Mouse (Mus musculus) bone marrow, adult 2 months (tissue): ENCODE results near the gene Fcrla. TPM values are rescaled to one million over a fixed set of nuclear protein-coding genes. Genes with fewer than 3 reads are reported as not detected.

ENCODE experiments used
- H3K27ac ChIP-seq: fragments of 200-500 bp; 2 replicates; pipeline ENCODE4 v1.5.1; 2012; ENCODE audit warnings: low read depth, mild to moderate bottlenecking, control low read depth, inconsistent platforms, low read length; ENCODE audit not compliant: control insufficient read depth, poor library complexity, insufficient read depth
- H3K4me1 ChIP-seq: fragments of 200-500 bp; 2 replicates; pipeline ENCODE4 v1.6.1; 2011; ENCODE audit warnings: low read length; ENCODE audit not compliant: control insufficient read depth, insufficient read depth
- H3K4me3 ChIP-seq: fragments of 200-500 bp; replicated peaks from 2 replicates; pipeline ENCODE3; 2011; ENCODE audit warnings: mild to moderate bottlenecking, low read depth, low read length, control low read depth; ENCODE audit not compliant: control insufficient read depth
- CTCF ChIP-seq: fragments of 200-500 bp; IDR thresholded peaks from 2 replicates; pipeline ENCODE4 v1.5.1; 2011; ENCODE audit warnings: low read length, control low read depth; ENCODE audit not compliant: control insufficient read depth, insufficient read depth
- POLR2A ChIP-seq: fragments of 200-500 bp; IDR thresholded peaks from 2 replicates; pipeline ENCODE4 v1.6.1; 2011; ENCODE audit warnings: low read depth, mild to moderate bottlenecking, control low read depth, low read length, borderline replicate concordance; ENCODE audit not compliant: control insufficient read depth
- WGBS: fragments of 180-500 bp; shearing (Covaris S2); methylation state at CpG from one replicate; pipeline ENCODE4 v1.1.7; 2018; 5-methylcytosine and 5-hydroxymethylcytosine counted together
- polyA plus RNA-seq: library from polyadenylated mRNA; stranded (reverse); fragments of >200 nt; gene quantifications from 2 replicates; pipeline ENCODE4 v1.2.4, GENCODE M21; 2011; ENCODE audit warnings: low replicate concordance; ENCODE audit not compliant: missing spikeins, insufficient read depth, insufficient read length

The Fcrla gene
- polyA plus RNA-seq, 1 experiment: 44.1 TPM

- TF ChIP-seq CTCF: peak; percentile 81
- TF ChIP-seq POLR2A: no peak
- WGBS: 38% methylated on average over 10 of the region's 10 CpGs
- Histone ChIP-seq H3K4me1 (peaks cover 3% of the 10 kb centered on the region), H3K4me3 (no peak overlapping the region), H3K27ac (no peak overlapping the region)
Measured at GRCm38 (mm10) chr1:170901536-170902238, 25.7 kb downstream of the Fcrla start.

GRCm38 (mm10) chr1:170900799-170901467 lies 26.4 kb downstream of the Fcrla start:
- WGBS: 17% methylated on average over 10 of the region's 10 CpGs
- Histone ChIP-seq H3K4me3 (no peak overlapping the region), H3K27ac (no peak overlapping the region)

GRCm38 (mm10) chr1:170898413-170899075 lies 28.8 kb downstream of the Fcrla start:
- Histone ChIP-seq H3K4me3 (no peak overlapping the region), H3K4me1 (peaks cover 3% of the 10 kb centered on the region; the same call in 1 of the 2 replicates), H3K27ac (peak overlapping the region; percentile 33; the same call in 1 of the 2 replicates)
- 52% methylated on average over 16 of the region's 16 CpGs for WGBS
- no peak for TF ChIP-seq POLR2A
- no peak for TF ChIP-seq CTCF

More at GRCm38 (mm10) chr1:170900799-170901467, 26.4 kb downstream of the Fcrla start:
- H3K4me1 ChIP-seq: peaks cover 3% of the 10 kb centered on the region; the same call in 1 of the 2 replicates
- TF ChIP-seq POLR2A: no peak
- TF ChIP-seq CTCF: no peak

- H3K4me3 ChIP-seq: no peak overlapping the region
- WGBS: 15% methylated on average over 5 of the region's 5 CpGs
- H3K4me1 ChIP-seq: peaks cover 3% of the 10 kb centered on the region; the same call in 1 of the 2 replicates
- TF ChIP-seq CTCF (no peak), POLR2A (no peak)
- H3K27ac ChIP-seq: no peak overlapping the region
Measured at GRCm38 (mm10) chr1:170896651-170897281, 30.6 kb downstream of the Fcrla start.

- Histone ChIP-seq H3K27ac (no peak overlapping the region), H3K4me3 (no peak overlapping the region), H3K4me1 (peaks cover 3% of the 10 kb centered on the region; the same call in 1 of the 2 replicates)
- TF ChIP-seq CTCF: no peak
- 59% methylated on average over 9 of the region's 9 CpGs for WGBS
Measured at GRCm38 (mm10) chr1:170894603-170895602, 32.5 kb downstream of the Fcrla start.

- WGBS: 79% methylated on average over 1 of the region's 1 CpGs
- no peak overlapping the region for H3K4me3 ChIP-seq
- H3K4me1 ChIP-seq: peaks cover 1% of the 10 kb centered on the region; the same call in 1 of the 2 replicates
- no peak for TF ChIP-seq CTCF
- TF ChIP-seq POLR2A: no peak
- H3K27ac ChIP-seq: no peak overlapping the region
Measured at GRCm38 (mm10) chr1:170892279-170892678, 35.1 kb downstream of the Fcrla start.

GRCm38 (mm10) chr1:170891646-170892045 lies 35.7 kb downstream of the Fcrla start:
- Histone ChIP-seq H3K4me3 (no peak overlapping the region), H3K4me1 (peaks cover under 1% of the 10 kb centered on the region; the same call in 1 of the 2 replicates), H3K27ac (no peak overlapping the region)
- TF ChIP-seq POLR2A (no peak), CTCF (no peak)
- WGBS: 75% methylated on average over 2 of the region's 2 CpGs
